Mouse (Mus musculus): ENCODE measurements around the gene Arhgef11. TPM values are rescaled to one million over a fixed set of nuclear protein-coding genes. Genes with fewer than 3 reads are reported as not detected.
A peak's percentile ranks its signal among the peaks of the same experiment; 100 is the strongest.

Arhgef11 gene
- polyA plus RNA-seq, 1 experiment from 2014 or later = 23.6 TPM

GRCm38 (mm10) chr3:87765631-87766283 is 148.4 kb downstream of the Arhgef11 start:
- no peak overlapping the region for H3K4me2 ChIP-seq (replicated peaks)
- 82% methylated on average over 5 of the region's 5 CpGs for WGBS
- no peak overlapping the region for H3K27ac ChIP-seq (replicated peaks)
- no peaks in the 10 kb centered on the region for H3K9me3 ChIP-seq
- H3K27me3 ChIP-seq = peaks cover 12% of the 10 kb centered on the region
- H3K4me1 ChIP-seq = peaks cover 9% of the 10 kb centered on the region
- H3K9ac ChIP-seq (replicated peaks) = no peak overlapping the region
- no peak for ATAC-seq (replicated peaks)
- H3K4me3 ChIP-seq = no peak overlapping the region
- H3K36me3 ChIP-seq = no peaks in the 10 kb centered on the region

- no peak overlapping the region for H3K27ac ChIP-seq (replicated peaks)
- H3K4me1 ChIP-seq = peaks cover 9% of the 10 kb centered on the region
- no peaks in the 10 kb centered on the region for H3K9me3 ChIP-seq
- no peak overlapping the region for H3K4me3 ChIP-seq
- no peak for ATAC-seq (replicated peaks)
- H3K27me3 ChIP-seq = peaks cover 12% of the 10 kb centered on the region
- no peak overlapping the region for H3K9ac ChIP-seq (replicated peaks)
- WGBS = 73% methylated on average over 3 of the region's 3 CpGs
- no peaks in the 10 kb centered on the region for H3K36me3 ChIP-seq
- H3K4me2 ChIP-seq (replicated peaks) = no peak overlapping the region
These were observed 148.9 kb downstream of the Arhgef11 start for GRCm38 (mm10) chr3:87766284-87766667.

- no peak overlapping the region for H3K4me2 ChIP-seq (replicated peaks)
- H3K4me1 ChIP-seq = peaks cover 9% of the 10 kb centered on the region
- H3K9me3 ChIP-seq = no peaks in the 10 kb centered on the region
- no peak for ATAC-seq (replicated peaks)
- WGBS = 79% methylated on average over 8 of the region's 8 CpGs
- no peak overlapping the region for H3K27ac ChIP-seq (replicated peaks)
- peak overlapping the region; percentile 35; the same call in 1 of the 2 replicates for H3K4me3 ChIP-seq
- peaks cover 12% of the 10 kb centered on the region for H3K27me3 ChIP-seq
- H3K36me3 ChIP-seq = no peaks in the 10 kb centered on the region
- H3K9ac ChIP-seq (replicated peaks) = no peak overlapping the region
These were observed 150.4 kb downstream of the Arhgef11 start for GRCm38 (mm10) chr3:87767764-87768163.

- WGBS = 53% methylated on average over 6 of the region's 6 CpGs
- peak overlapping the region; percentile 44 for H3K4me2 ChIP-seq (replicated peaks)
These were observed 151.1 kb downstream of the Arhgef11 start for GRCm38 (mm10) chr3:87768431-87768830.

GRCm38 (mm10) chr3:87768844-87769243 is 151.5 kb downstream of the Arhgef11 start:
- Histone ChIP-seq H3K9ac (replicated peaks) (no peak overlapping the region), H3K27me3 (peaks cover 12% of the 10 kb centered on the region)
- 0 out of 2 replicates have a peak, but pooled peaks have one; percentile 26 for ATAC-seq (replicated peaks)

More at GRCm38 (mm10) chr3:87768431-87768830, 151.1 kb downstream of the Arhgef11 start:
- H3K9me3 ChIP-seq = no peaks in the 10 kb centered on the region
- H3K27me3 ChIP-seq = peaks cover 12% of the 10 kb centered on the region
- H3K36me3 ChIP-seq = no peaks in the 10 kb centered on the region
- H3K4me3 ChIP-seq = peak overlapping the region; percentile 35
- no peak overlapping the region for H3K27ac ChIP-seq (replicated peaks)
- no peak overlapping the region for H3K9ac ChIP-seq (replicated peaks)
- no peak for ATAC-seq (replicated peaks)
- H3K4me1 ChIP-seq = peaks cover 8% of the 10 kb centered on the region

GRCm38 (mm10) chr3:87769506-87769905 is 152.1 kb downstream of the Arhgef11 start:
- H3K27ac ChIP-seq (replicated peaks) = no peak overlapping the region
- no peak overlapping the region for H3K4me2 ChIP-seq (replicated peaks)
- peaks cover 4% of the 10 kb centered on the region for H3K4me1 ChIP-seq
- peaks cover 12% of the 10 kb centered on the region for H3K27me3 ChIP-seq
- H3K4me3 ChIP-seq = no peak overlapping the region
- 81% methylated on average over 8 of the region's 8 CpGs for WGBS
- no peaks in the 10 kb centered on the region for H3K9me3 ChIP-seq
- no peak for ATAC-seq (replicated peaks)
- H3K36me3 ChIP-seq = no peaks in the 10 kb centered on the region
- H3K9ac ChIP-seq (replicated peaks) = no peak overlapping the region

More at GRCm38 (mm10) chr3:87768844-87769243, 151.5 kb downstream of the Arhgef11 start:
- peak overlapping the region; percentile 44 for H3K4me2 ChIP-seq (replicated peaks)
- H3K9me3 ChIP-seq = no peaks in the 10 kb centered on the region
- peaks cover 4% of the 10 kb centered on the region for H3K4me1 ChIP-seq
- no peak overlapping the region for H3K27ac ChIP-seq (replicated peaks)
- H3K36me3 ChIP-seq = no peaks in the 10 kb centered on the region
- WGBS = 1% methylated on average over 37 of the region's 37 CpGs
- H3K4me3 ChIP-seq = peak overlapping the region; percentile 35

GRCm38 (mm10) chr3:87770280-87770679 is 152.9 kb downstream of the Arhgef11 start:
- Histone ChIP-seq H3K4me1 (peaks cover 4% of the 10 kb centered on the region), H3K9me3 (no peaks in the 10 kb centered on the region), H3K27me3 (peaks cover 12% of the 10 kb centered on the region), H3K27ac (replicated peaks) (no peak overlapping the region), H3K36me3 (no peaks in the 10 kb centered on the region), H3K4me2 (replicated peaks) (no peak overlapping the region), H3K4me3 (no peak overlapping the region), H3K9ac (replicated peaks) (no peak overlapping the region)
- WGBS = 3% methylated on average over 4 of the region's 4 CpGs
- ATAC-seq (replicated peaks) = no peak

GRCm38 (mm10) chr3:87771088-87771487 is 153.7 kb downstream of the Arhgef11 start:
- 55% methylated on average over 6 of the region's 6 CpGs for WGBS
- no peaks in the 10 kb centered on the region for H3K36me3 ChIP-seq
- H3K9ac ChIP-seq (replicated peaks) = no peak overlapping the region
- peaks cover 12% of the 10 kb centered on the region for H3K27me3 ChIP-seq
- peaks cover 4% of the 10 kb centered on the region for H3K4me1 ChIP-seq
- no peak overlapping the region for H3K27ac ChIP-seq (replicated peaks)
- H3K9me3 ChIP-seq = no peaks in the 10 kb centered on the region
- H3K4me2 ChIP-seq (replicated peaks) = no peak overlapping the region
- no peak for ATAC-seq (replicated peaks)
- no peak overlapping the region for H3K4me3 ChIP-seq

GRCm38 (mm10) chr3:87778283-87778682 is 160.9 kb downstream of the Arhgef11 start:
- Histone ChIP-seq H3K27ac (replicated peaks) (no peak overlapping the region), H3K27me3 (no peaks in the 10 kb centered on the region), H3K4me2 (replicated peaks) (0 out of 2 replicates have a peak overlapping the region, but pooled peaks have one; percentile 10), H3K4me3 (no peak overlapping the region), H3K9ac (replicated peaks) (no peak overlapping the region), H3K9me3 (no peaks in the 10 kb centered on the region), H3K4me1 (0 out of 2 replicates have a peak, but pooled peaks cover 3% of the 10 kb centered on the region), H3K36me3 (no peaks in the 10 kb centered on the region)
- no peak for ATAC-seq (replicated peaks)
- WGBS = 61% methylated on average over 23 of the region's 23 CpGs

GRCm38 (mm10) chr3:87779086-87779485 is 161.7 kb downstream of the Arhgef11 start:
- 0 out of 2 replicates have a peak, but pooled peaks cover 3% of the 10 kb centered on the region for H3K4me1 ChIP-seq
- no peaks in the 10 kb centered on the region for H3K36me3 ChIP-seq
- no peak for ATAC-seq (replicated peaks)
- no peak overlapping the region for H3K27ac ChIP-seq (replicated peaks)
- H3K4me2 ChIP-seq (replicated peaks) = no peak overlapping the region
- H3K9ac ChIP-seq (replicated peaks) = no peak overlapping the region
- 38% methylated on average over 2 of the region's 2 CpGs for WGBS
- no peak overlapping the region for H3K4me3 ChIP-seq
- H3K9me3 ChIP-seq = no peaks in the 10 kb centered on the region
- H3K27me3 ChIP-seq = no peaks in the 10 kb centered on the region

GRCm38 (mm10) chr3:87783282-87784023 is 166.1 kb downstream of the Arhgef11 start:
- ATAC-seq (replicated peaks) = no peak
- no peak overlapping the region for H3K4me2 ChIP-seq (replicated peaks)
- no peaks in the 10 kb centered on the region for H3K4me1 ChIP-seq
- no peak overlapping the region for H3K4me3 ChIP-seq
- no peaks in the 10 kb centered on the region for H3K27me3 ChIP-seq
- no peak overlapping the region for H3K27ac ChIP-seq (replicated peaks)
- H3K9ac ChIP-seq (replicated peaks) = no peak overlapping the region
- 86% methylated on average over 25 of the region's 25 CpGs for WGBS
- no peaks in the 10 kb centered on the region for H3K36me3 ChIP-seq
- no peaks in the 10 kb centered on the region for H3K9me3 ChIP-seq

- no peak overlapping the region for H3K9ac ChIP-seq (replicated peaks)
- H3K4me1 ChIP-seq = peaks cover 5% of the 10 kb centered on the region; the same call in 1 of the 2 replicates
- H3K9me3 ChIP-seq = no peaks in the 10 kb centered on the region
- WGBS = 81% methylated on average over 5 of the region's 5 CpGs
- no peak overlapping the region for H3K4me2 ChIP-seq (replicated peaks)
- ATAC-seq (replicated peaks) = no peak
- no peaks in the 10 kb centered on the region for H3K27me3 ChIP-seq
- no peak overlapping the region for H3K4me3 ChIP-seq
- H3K36me3 ChIP-seq = no peaks in the 10 kb centered on the region
- H3K27ac ChIP-seq (replicated peaks) = no peak overlapping the region
These were observed 167.8 kb downstream of the Arhgef11 start for GRCm38 (mm10) chr3:87785156-87785555.

All from forebrain, embryonic 15.5 days (tissue).